Mouse (Mus musculus): Measurements from ENCODE around the gene Syce1l.

Syce1l gene

GRCm38 (mm10) chr8:113642926-113643325 lies at the start of gene Syce1l:
Gene Syce1l (plus strand): TSS chr8:113643213.
- DNase-seq (ENCODE audit: low read depth, low spot score): no peak

- DNase-seq (ENCODE audit: low read depth, low spot score): no peak
Measured at GRCm38 (mm10) chr8:113598401-113598800, 44.6 kb upstream of the Syce1l start.

DNA sequence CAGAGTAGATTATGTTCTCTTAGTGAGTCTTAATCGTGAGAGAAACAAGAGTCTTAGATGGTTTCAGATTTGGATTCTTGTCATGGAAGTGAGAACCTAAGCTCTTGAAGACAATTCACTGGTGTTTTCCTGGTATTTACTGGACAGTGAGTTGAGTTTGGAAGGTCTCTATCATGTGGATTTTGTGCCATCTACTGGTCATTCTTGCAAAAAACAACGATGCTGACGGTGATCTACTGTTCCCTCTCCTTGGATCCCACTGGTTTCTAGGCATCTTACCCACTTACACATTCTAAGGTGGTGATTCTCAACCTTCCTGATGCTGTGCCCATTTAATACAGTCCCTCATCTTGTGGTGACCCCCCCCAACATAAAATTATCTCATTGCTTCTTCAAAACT lies 10.4 kb upstream of the Syce1l start:
- peak; percentile 31 for DNase-seq (ENCODE audit: low read depth, low spot score)

- no peak for DNase-seq (ENCODE audit: low read depth, low spot score)
Measured at GRCm38 (mm10) chr8:113634161-113634560, 8.9 kb upstream of the Syce1l start.

GRCm38 (mm10) chr8:113634670-113635591 lies 8.1 kb upstream of the Syce1l start, which contains the start of gene Mon1b:
Gene Mon1b (plus strand): TSS chr8:113635587.
- DNase-seq (ENCODE audit: low read depth, low spot score): peak; percentile 95

- no peak for DNase-seq (ENCODE audit: low read depth, low spot score)
Measured at GRCm38 (mm10) chr8:113635592-113636279, 7.3 kb upstream of the Syce1l start.

- no peak for DNase-seq (ENCODE audit: low read depth, low spot score)
Measured at GRCm38 (mm10) chr8:113636280-113636628, 6.8 kb upstream of the Syce1l start.

DNA sequence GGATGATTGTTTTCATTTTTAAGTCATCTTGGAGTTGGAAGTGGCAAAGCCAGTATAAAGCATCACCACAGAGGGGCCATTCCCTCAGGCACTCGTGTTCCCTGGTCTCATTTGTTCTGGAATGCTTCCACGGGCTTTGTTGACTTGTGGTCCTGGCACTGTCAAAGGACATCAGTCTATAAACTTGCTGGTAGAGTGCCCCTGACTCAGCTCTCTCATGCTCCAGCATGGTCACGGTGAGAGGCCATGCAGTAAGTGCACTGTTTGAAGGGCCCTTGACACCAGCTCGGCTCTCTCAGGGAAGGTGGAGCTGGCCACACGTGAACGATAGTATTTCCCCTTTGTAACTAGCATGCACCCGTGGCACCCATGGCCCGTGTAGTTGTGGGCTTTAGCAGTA lies 2.7 kb upstream of the Syce1l start:
- DNase-seq (ENCODE audit: low read depth, low spot score): no peak

- no peak for DNase-seq (ENCODE audit: low read depth, low spot score)
Measured at GRCm38 (mm10) chr8:113643479-113644210, 632 bp downstream of the Syce1l start.

DNA sequence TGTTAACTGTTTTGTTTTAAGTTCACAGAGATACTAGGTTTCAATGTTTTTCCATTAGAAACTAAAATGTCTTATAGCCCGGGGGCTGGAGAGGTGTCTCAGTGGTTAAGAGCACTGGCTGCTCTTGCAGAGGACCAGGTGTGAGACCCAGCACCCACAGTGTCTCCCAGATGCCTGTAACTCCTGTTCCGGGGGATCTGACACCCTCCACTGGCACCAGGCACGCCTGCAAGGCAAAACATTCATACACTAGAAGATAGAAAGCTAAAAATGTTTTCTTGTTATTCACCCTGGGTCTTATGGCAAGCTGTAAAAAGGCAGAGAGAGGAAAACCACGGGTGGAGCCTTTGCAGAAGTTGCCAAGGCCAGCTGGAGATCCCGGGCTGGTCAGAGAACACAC lies 2.2 kb downstream of the Syce1l start:
- DNase-seq (ENCODE audit: low read depth, low spot score): no peak

GRCm38 (mm10) chr8:113652450-113652849 lies 9.4 kb downstream of the Syce1l start:
- DNase-seq (ENCODE audit: low read depth, low spot score): no peak

GRCm38 (mm10) chr8:113653151-113653550 lies 10.1 kb downstream of the Syce1l start:
- no peak for DNase-seq (ENCODE audit: low read depth, low spot score)

- no peak for DNase-seq (ENCODE audit: low read depth, low spot score)
Measured at GRCm38 (mm10) chr8:113656154-113656553, 13.1 kb downstream of the Syce1l start.

GRCm38 (mm10) chr8:113656681-113657298 lies 13.8 kb downstream of the Syce1l start:
- no peak for DNase-seq (ENCODE audit: low read depth, low spot score)

- no peak for DNase-seq (ENCODE audit: low read depth, low spot score)
Measured at GRCm38 (mm10) chr8:113660128-113660527, 17.1 kb downstream of the Syce1l start.

GRCm38 (mm10) chr8:113664544-113664943 lies 21.5 kb downstream of the Syce1l start:
- DNase-seq (ENCODE audit: low read depth, low spot score): peak; percentile 78

DNA sequence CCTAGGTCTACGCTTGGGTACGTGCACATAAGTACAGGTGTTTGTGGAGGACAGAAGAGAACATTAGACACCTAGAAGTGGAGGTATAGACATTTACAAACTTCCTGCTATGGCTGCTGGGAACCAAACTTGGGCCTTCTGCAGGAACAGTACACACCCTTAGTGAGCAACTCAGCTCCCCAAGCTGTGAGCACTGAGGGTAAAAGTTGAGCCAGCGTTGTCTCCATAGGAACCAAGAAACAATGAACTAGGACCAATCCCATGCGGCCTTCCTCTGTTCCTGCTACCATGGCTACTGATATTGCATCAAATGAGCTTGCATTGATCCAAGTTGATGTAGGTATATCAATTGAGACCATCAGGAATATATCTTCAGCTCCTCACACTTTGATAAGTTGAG lies 22.0 kb downstream of the Syce1l start:
- no peak for DNase-seq (ENCODE audit: low read depth, low spot score)

DNA sequence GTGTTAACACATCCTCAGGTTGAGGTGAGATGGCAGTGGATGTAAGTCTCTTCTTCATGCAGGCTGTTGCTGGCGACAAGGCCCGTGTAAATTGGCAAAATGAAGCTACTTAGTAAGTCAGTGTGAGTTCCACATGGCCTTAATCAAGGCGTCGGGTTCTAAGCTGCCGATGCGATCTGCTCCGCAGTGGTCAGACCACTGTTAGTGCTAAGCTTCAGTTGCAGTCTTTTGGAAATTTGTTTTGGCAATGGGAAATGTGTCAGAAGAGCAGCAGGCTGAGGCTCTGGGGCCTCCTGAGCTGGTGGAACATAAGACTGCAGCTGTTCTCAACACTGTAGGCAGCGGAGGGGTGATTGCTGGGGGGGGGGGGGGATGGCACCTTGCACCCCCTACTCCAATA lies 22.9 kb downstream of the Syce1l start:
- no peak for DNase-seq (ENCODE audit: low read depth, low spot score)

DNA sequence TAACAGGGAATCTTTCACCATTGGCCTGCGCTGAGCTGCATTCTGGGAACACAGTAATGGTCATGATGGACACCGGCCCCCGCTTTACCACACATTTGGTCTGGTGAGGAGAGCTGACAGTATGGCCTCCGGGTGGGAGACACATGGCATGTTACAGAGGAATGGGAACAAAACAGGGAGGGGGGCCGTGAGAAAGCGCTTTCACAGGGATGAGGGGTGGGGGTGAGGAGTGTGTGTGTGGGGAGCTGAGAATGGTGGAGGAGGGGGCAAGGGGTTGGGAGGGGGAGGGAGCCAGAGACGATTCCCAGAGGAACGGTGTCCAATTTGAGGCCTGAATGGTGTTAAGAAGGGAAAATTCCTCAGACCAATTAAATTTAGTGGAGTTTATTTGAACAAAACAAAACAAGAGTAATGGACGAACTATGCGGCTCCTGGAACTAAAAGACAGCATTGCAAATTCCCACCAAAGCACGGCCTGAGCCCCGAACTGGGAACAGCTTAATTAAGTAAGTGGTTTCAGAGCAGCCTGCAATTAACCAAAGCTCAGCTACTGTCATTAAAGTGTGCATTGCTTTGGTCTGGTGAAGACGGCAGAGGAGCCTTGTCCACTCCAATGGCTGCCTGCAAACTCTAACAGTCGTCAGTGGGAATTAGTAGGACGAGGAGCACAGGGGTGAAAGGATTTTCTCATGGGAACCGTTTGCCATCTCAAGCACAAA lies 23.9 kb downstream of the Syce1l start:
- no peak for DNase-seq (ENCODE audit: low read depth, low spot score)

GRCm38 (mm10) chr8:113669924-113670323 lies 26.9 kb downstream of the Syce1l start:
- no peak for DNase-seq (ENCODE audit: low read depth, low spot score)

Data from embryo, embryonic 11.5 days (tissue).